Mouse (Mus musculus): ENCODE measurements around the gene Nr1d1. TPM values are rescaled to one million over a fixed set of nuclear protein-coding genes. Genes with fewer than 3 reads are reported as not detected.
A peak's percentile ranks its signal among the peaks of the same experiment; 100 is the strongest.

Gene Nr1d1
- total and polyA plus RNA-seq, 2 experiments from 2014 or later, result 10.7 to 21.0 TPM

DNA sequence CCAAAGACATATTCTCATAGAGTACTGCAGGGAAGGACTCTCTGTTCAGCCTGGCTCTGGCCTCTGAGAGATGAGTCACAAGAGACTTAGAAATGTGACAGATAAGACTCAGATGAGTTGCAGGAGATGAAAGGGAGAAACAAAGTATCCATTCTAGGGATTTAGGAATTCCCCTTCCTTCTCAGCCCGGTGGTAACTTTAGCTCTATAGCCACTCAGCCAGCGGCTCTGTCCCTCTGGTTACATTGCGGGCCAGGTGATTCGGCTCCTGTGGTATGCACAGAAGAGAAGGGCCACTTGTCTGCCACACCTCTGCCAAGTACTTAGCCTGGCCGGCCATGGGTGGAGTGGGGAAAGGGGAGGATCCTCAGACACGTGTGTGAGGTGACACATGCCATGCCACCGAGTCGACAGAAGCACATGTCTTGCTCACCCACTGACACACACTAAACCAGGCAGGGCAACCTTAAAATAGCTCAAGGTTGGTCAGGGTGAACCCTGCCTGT, 2.4 kb downstream of the Nr1d1 start:
- peak overlapping the region; percentile 37 for H3K9ac ChIP-seq (replicated peaks; ENCODE audit: low read depth, low read length)
- 14% methylated on average over 8 of the region's 8 CpGs for WGBS
- peak; percentile 97 for TF ChIP-seq EP300 (IDR thresholded peaks at IDR 0.05; ENCODE audit: low read depth)
- no peak for TF ChIP-seq CTCF (IDR thresholded peaks at IDR 0.05; ENCODE audit: low read depth)
- DNase-seq (ENCODE audit: low spot score) (peak; percentile 94), ATAC-seq (ENCODE audit: insufficient read depth, low read depth) (peak; percentile 64)
- H3K4me2 ChIP-seq (ENCODE audit: low read depth, low read length), result peak overlapping the region; percentile 82
- H3K4me3 ChIP-seq (ENCODE audit: low read depth, low read length), result peak overlapping the region; percentile 6
- peak overlapping the region; percentile 98 for H3K27ac ChIP-seq (ENCODE audit: low read depth)
- H3K4me1 ChIP-seq (ENCODE audit: control insufficient read depth, insufficient read depth), result peaks cover 61% of the 10 kb centered on the region
- no peaks in the 10 kb centered on the region for H3K9me3 ChIP-seq (replicated peaks; ENCODE audit: control insufficient read depth, low read length)
- peaks cover 41% of the 10 kb centered on the region for H3K36me3 ChIP-seq (replicated peaks; ENCODE audit: control insufficient read depth, insufficient read depth, low read length)
- no peaks in the 10 kb centered on the region for H3K27me3 ChIP-seq (ENCODE audit: control insufficient read depth, insufficient read depth, low read length)

DNA sequence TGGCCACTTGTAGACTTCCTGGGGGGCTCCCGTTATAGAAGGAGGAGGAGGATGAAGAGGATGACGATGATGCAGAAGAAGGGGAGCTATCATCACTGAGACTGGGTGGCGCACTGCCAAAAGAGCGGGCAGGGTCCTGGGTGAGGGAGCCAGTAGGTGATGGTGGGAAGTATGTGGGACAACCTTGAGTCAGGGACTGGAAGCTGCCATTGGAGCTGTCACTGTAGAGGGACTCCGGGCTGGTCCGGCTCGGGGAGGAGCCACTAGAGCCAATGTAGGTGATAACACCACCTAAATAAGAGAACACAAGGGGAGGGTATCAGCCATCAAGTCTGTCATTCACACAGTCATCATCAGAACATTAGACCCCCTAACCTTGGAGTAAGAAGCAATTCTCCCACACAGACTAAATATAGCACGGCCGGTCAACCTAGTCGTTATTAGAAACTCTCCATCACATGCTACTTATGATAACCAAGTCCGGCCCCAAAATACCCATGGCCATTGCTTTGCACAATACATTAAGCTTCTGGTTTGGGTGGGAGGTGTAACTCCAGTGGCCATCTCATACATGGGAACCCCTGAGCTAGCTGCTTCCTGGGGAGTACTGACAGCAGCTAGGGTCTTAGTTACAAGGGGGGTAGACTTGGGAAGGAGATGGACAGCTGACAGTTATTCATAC, 3.1 kb downstream of the Nr1d1 start:
- H3K36me3 ChIP-seq (replicated peaks; ENCODE audit: control insufficient read depth, insufficient read depth, low read length), result peaks cover 42% of the 10 kb centered on the region
- TF ChIP-seq CTCF (IDR thresholded peaks at IDR 0.05; ENCODE audit: low read depth) (no peak), EP300 (IDR thresholded peaks at IDR 0.05; ENCODE audit: low read depth) (no peak)
- DNase-seq (ENCODE audit: low spot score) (peak; percentile 72), ATAC-seq (ENCODE audit: insufficient read depth, low read depth) (no peak)
- peak overlapping the region; percentile 98 for H3K27ac ChIP-seq (ENCODE audit: low read depth)
- no peaks in the 10 kb centered on the region for H3K9me3 ChIP-seq (replicated peaks; ENCODE audit: control insufficient read depth, low read length)
- peak overlapping the region; percentile 82 for H3K4me2 ChIP-seq (ENCODE audit: low read depth, low read length)
- no peaks in the 10 kb centered on the region for H3K27me3 ChIP-seq (ENCODE audit: control insufficient read depth, insufficient read depth, low read length)
- WGBS, result 35% methylated on average over 11 of the region's 11 CpGs
- H3K4me3 ChIP-seq (ENCODE audit: low read depth, low read length), result peak overlapping the region; percentile 6
- H3K4me1 ChIP-seq (ENCODE audit: control insufficient read depth, insufficient read depth), result peaks cover 61% of the 10 kb centered on the region
- H3K9ac ChIP-seq (replicated peaks; ENCODE audit: low read depth, low read length), result peak overlapping the region; percentile 37

DNA sequence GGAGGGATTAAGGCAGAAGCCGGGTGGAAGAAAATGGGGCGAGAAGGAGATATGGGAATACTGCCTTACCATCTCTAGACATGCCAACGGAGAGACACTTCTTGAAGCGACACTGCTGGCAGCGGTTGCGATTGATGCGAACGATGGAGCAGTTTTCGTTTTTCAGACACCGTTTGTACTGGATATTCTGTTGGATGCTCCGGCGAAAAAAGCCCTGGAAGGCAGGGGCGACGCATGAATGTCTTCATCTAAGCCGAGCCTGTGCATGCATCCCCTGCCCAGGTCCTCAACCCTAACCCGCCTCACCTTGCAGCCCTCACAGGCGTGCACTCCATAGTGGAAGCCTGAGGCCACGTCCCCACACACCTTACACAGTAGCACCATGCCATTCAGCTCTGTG, 4.0 kb downstream of the Nr1d1 start:
- H3K27ac ChIP-seq (ENCODE audit: low read depth), result peak overlapping the region; percentile 98
- no peaks in the 10 kb centered on the region for H3K27me3 ChIP-seq (ENCODE audit: control insufficient read depth, insufficient read depth, low read length)
- H3K4me2 ChIP-seq (ENCODE audit: low read depth, low read length), result 0 out of 2 replicates have a peak overlapping the region, but pooled peaks have one; percentile 82
- DNase-seq (ENCODE audit: low spot score) (no peak), ATAC-seq (ENCODE audit: insufficient read depth, low read depth) (no peak)
- no peak overlapping the region for H3K4me3 ChIP-seq (ENCODE audit: low read depth, low read length)
- H3K9me3 ChIP-seq (replicated peaks; ENCODE audit: control insufficient read depth, low read length), result no peaks in the 10 kb centered on the region
- no peak overlapping the region for H3K9ac ChIP-seq (replicated peaks; ENCODE audit: low read depth, low read length)
- peaks cover 42% of the 10 kb centered on the region for H3K36me3 ChIP-seq (replicated peaks; ENCODE audit: control insufficient read depth, insufficient read depth, low read length)
- TF ChIP-seq EP300 (IDR thresholded peaks at IDR 0.05; ENCODE audit: low read depth), result no peak
- TF ChIP-seq CTCF (IDR thresholded peaks at IDR 0.05; ENCODE audit: low read depth), result no peak
- WGBS, result 88% methylated on average over 18 of the region's 18 CpGs
- peaks cover 61% of the 10 kb centered on the region for H3K4me1 ChIP-seq (ENCODE audit: control insufficient read depth, insufficient read depth)

DNA sequence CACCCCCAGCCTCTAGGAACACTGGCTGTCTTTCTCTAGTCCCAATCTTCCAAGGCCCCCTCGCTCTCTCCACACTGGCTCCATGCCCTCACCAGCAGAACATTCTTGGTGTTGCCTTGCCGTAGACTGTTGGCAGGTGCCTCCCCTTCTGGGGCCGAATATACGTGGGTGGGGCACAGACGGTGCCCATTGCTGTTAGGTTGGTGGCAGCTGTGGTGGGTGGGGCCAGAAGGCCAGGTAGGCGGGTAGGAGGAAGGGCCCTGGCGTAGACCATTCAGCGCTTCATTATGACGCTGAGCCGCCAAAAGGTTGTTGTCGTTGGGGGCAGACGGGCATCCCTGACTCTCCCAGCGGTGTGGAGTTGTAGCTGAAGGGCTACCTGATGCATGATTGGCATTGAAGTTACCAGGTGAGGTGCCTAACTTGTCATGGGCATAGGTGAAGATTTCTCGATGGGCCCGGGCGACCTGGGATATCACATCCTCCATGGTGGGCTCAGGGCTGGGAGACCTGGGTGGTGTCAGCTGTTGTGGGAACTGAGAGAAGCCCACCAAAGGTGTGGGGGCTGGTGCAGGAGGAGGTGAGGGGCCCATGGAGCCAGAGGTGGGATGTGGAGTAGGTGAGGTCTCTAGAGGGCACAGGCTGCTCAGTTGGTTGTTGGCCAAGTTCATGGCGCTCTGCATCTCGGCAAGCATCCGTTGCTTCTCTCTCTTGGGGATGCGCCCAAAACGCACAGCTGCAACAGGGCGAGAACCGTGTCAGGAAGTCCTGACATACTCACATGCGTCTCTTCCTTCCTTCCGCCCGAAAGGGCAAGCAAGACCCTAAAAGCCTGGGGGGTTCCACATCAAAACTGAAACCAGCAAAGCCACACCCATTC, 4.8 kb downstream of the Nr1d1 start:
- WGBS, result 83% methylated on average over 26 of the region's 26 CpGs
- ATAC-seq (ENCODE audit: insufficient read depth, low read depth) (no peak), DNase-seq (ENCODE audit: low spot score) (no peak)
- Histone ChIP-seq H3K27me3 (ENCODE audit: control insufficient read depth, insufficient read depth, low read length) (no peaks in the 10 kb centered on the region), H3K4me3 (ENCODE audit: low read depth, low read length) (no peak overlapping the region), H3K4me1 (ENCODE audit: control insufficient read depth, insufficient read depth) (peaks cover 62% of the 10 kb centered on the region), H3K36me3 (replicated peaks; ENCODE audit: control insufficient read depth, insufficient read depth, low read length) (peaks cover 42% of the 10 kb centered on the region), H3K9me3 (replicated peaks; ENCODE audit: control insufficient read depth, low read length) (no peaks in the 10 kb centered on the region), H3K4me2 (ENCODE audit: low read depth, low read length) (no peak overlapping the region), H3K9ac (replicated peaks; ENCODE audit: low read depth, low read length) (no peak overlapping the region), H3K27ac (ENCODE audit: low read depth) (peak overlapping the region; percentile 93)
- no peak for TF ChIP-seq EP300 (IDR thresholded peaks at IDR 0.05; ENCODE audit: low read depth)

DNA sequence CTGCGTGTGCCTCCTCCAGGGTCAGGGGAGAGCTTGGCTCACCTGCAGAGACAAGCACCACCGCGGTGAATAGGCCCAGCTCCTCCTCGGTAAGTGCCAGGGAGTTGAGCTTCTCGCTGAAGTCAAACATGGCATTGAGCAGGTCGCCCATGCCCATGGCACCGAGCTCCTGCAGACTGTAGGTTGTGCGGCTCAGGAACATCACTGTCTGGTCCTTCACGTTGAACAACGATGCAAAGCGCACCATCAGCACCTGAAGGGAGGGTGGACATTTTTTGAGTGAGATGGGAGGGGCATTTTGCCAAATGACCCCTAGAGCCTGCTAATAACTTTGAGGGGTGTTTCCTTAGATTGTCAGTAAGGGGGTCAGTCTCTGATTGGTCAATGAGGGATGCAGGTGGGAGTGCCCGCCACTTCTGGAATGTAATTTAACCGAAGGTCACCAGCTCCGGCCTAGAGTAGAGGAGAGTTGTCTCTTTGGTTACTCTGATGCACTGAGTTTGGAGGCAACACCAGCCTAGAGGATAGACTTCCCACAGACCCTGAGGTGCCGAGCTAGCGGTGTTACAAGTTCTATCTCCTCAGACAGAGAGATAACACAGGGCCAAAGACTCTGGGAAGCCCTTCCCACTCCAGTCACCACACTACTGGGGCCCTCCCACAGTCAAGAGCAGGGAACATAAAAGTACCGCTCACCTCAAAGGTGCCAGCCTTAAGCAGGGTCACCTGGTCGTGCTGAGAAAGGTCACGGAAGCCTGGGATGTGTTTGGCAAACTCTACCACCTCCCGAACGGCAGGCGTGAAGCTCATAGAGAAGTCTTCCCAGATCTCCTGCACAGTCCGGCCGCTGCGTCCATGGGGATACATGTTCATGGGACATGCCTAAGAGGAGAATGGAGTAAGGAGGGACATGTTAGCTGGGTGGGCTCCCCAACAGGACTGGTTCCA, 5.9 kb downstream of the Nr1d1 start:
- H3K27ac ChIP-seq (ENCODE audit: low read depth), result peak overlapping the region; percentile 93
- H3K9me3 ChIP-seq (replicated peaks; ENCODE audit: control insufficient read depth, low read length), result no peaks in the 10 kb centered on the region
- no peak overlapping the region for H3K9ac ChIP-seq (replicated peaks; ENCODE audit: low read depth, low read length)
- ATAC-seq (ENCODE audit: insufficient read depth, low read depth) (no peak), DNase-seq (ENCODE audit: low spot score) (no peak)
- no peak overlapping the region for H3K4me3 ChIP-seq (ENCODE audit: low read depth, low read length)
- no peak for TF ChIP-seq CTCF (IDR thresholded peaks at IDR 0.05; ENCODE audit: low read depth)
- no peak for TF ChIP-seq EP300 (IDR thresholded peaks at IDR 0.05; ENCODE audit: low read depth)
- H3K4me2 ChIP-seq (ENCODE audit: low read depth, low read length), result no peak overlapping the region
- H3K4me1 ChIP-seq (ENCODE audit: control insufficient read depth, insufficient read depth), result peaks cover 64% of the 10 kb centered on the region
- H3K36me3 ChIP-seq (replicated peaks; ENCODE audit: control insufficient read depth, insufficient read depth, low read length), result peaks cover 50% of the 10 kb centered on the region
- 61% methylated on average over 25 of the region's 25 CpGs for WGBS
- no peaks in the 10 kb centered on the region for H3K27me3 ChIP-seq (ENCODE audit: control insufficient read depth, insufficient read depth, low read length)

Data from heart, postnatal 0 days (tissue).